Mouse (Mus musculus): ENCODE data around the gene Npm1. TPM values are rescaled to one million over a fixed set of nuclear protein-coding genes. Genes with fewer than 3 reads are reported as not detected.

Npm1 gene
- polyA plus RNA-seq, 1 experiment from 2014 or later = 704 TPM

DNA sequence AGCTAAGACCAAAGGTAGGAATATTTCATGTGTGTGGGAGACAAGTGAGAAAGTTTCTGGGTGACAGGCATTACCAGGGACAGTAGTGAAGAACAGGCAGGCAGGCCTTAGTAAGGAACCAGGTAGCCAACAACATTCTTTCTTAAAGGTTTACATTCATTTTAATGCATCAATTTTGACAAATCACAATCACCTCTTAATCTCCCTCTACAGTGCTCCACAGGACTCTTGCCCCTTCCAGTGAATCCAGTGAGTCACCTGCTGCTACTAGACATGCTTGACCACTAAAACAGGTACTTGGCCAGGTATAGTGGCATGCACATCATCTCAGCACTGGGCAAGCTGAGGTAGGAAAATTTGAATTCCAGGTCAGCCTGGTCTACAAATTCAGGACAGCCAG lies 12.6 kb downstream of the Npm1 start:
- Histone ChIP-seq H3K4me1 (ENCODE audit: control insufficient read depth, insufficient read depth, low read length) (peaks cover 19% of the 10 kb centered on the region; the same call in 1 of the 2 replicates), H3K4me3 (replicated peaks; ENCODE audit: low read length) (no peak overlapping the region), H3K27ac (ENCODE audit: low read length) (no peak overlapping the region), H3K9ac (ENCODE audit: low read length) (no peak overlapping the region), H3K4me2 (ENCODE audit: low read depth, low read length) (no peak overlapping the region), H3K36me3 (ENCODE audit: control insufficient read depth, insufficient read depth, low read length) (peaks cover 5% of the 10 kb centered on the region), H3K9me3 (replicated peaks; ENCODE audit: control insufficient read depth, low read length) (no peaks in the 10 kb centered on the region), H3K27me3 (ENCODE audit: control insufficient read depth, insufficient read depth, low read length) (peaks cover 9% of the 10 kb centered on the region; the same call in 1 of the 2 replicates)
- ATAC-seq (ENCODE audit: insufficient read depth, low FRiP score) = no peak

DNA sequence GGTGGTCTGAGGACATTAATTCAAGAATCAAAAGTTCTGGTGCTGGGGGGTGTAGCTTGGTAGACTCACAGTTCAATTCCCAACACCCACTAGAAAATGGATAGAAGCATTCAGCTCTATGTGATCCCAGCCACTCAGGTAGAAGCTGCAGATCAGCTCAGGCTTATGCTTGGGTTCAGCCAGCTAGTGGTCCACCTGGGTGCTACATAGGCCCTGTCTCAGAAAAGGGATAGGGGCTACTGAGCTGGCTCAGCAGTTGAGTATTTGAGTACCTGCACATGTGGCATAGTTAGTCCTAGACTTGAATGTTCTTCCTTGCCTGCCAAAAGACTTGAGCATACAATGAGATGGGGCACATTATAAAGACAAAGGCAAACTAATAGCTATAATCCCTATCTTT lies 13.6 kb downstream of the Npm1 start:
- peaks cover 20% of the 10 kb centered on the region; the same call in 1 of the 2 replicates for H3K4me1 ChIP-seq (ENCODE audit: control insufficient read depth, insufficient read depth, low read length)
- H3K27me3 ChIP-seq (ENCODE audit: control insufficient read depth, insufficient read depth, low read length) = peaks cover 18% of the 10 kb centered on the region; the same call in 1 of the 2 replicates
- H3K36me3 ChIP-seq (ENCODE audit: control insufficient read depth, insufficient read depth, low read length) = peaks cover 5% of the 10 kb centered on the region
- no peak overlapping the region for H3K4me3 ChIP-seq (replicated peaks; ENCODE audit: low read length)
- no peak overlapping the region for H3K27ac ChIP-seq (ENCODE audit: low read length)
- no peak for ATAC-seq (ENCODE audit: insufficient read depth, low FRiP score)
- no peak overlapping the region for H3K4me2 ChIP-seq (ENCODE audit: low read depth, low read length)
- no peak overlapping the region for H3K9ac ChIP-seq (ENCODE audit: low read length)
- no peaks in the 10 kb centered on the region for H3K9me3 ChIP-seq (replicated peaks; ENCODE audit: control insufficient read depth, low read length)

DNA sequence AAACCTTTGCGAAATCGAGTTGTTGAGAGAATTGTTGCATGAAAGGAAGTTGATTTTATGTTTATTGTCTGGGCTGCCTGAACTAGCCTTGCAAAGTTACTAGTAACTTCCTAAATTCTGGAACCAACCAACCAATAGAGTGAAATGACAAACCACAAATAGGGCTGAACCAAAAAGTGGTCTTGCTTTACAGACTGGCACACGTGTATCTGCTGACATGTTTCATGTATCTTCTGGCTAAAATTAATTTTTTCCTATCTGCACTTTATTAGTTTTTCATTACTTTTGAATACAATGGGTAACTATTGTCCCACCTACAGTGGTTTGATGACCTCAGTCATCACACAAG lies 13.9 kb downstream of the Npm1 start:
- no peak overlapping the region for H3K27ac ChIP-seq (ENCODE audit: low read length)
- H3K36me3 ChIP-seq (ENCODE audit: control insufficient read depth, insufficient read depth, low read length) = peaks cover 5% of the 10 kb centered on the region
- WGBS = 23% methylated on average over 3 of the region's 3 CpGs
- no peak overlapping the region for H3K9ac ChIP-seq (ENCODE audit: low read length)
- no peak for ATAC-seq (ENCODE audit: insufficient read depth, low FRiP score)
- peaks cover 21% of the 10 kb centered on the region; the same call in 1 of the 2 replicates for H3K27me3 ChIP-seq (ENCODE audit: control insufficient read depth, insufficient read depth, low read length)
- H3K9me3 ChIP-seq (replicated peaks; ENCODE audit: control insufficient read depth, low read length) = no peaks in the 10 kb centered on the region
- H3K4me1 ChIP-seq (ENCODE audit: control insufficient read depth, insufficient read depth, low read length) = peaks cover 20% of the 10 kb centered on the region; the same call in 1 of the 2 replicates
- H3K4me3 ChIP-seq (replicated peaks; ENCODE audit: low read length) = no peak overlapping the region
- H3K4me2 ChIP-seq (ENCODE audit: low read depth, low read length) = no peak overlapping the region

DNA sequence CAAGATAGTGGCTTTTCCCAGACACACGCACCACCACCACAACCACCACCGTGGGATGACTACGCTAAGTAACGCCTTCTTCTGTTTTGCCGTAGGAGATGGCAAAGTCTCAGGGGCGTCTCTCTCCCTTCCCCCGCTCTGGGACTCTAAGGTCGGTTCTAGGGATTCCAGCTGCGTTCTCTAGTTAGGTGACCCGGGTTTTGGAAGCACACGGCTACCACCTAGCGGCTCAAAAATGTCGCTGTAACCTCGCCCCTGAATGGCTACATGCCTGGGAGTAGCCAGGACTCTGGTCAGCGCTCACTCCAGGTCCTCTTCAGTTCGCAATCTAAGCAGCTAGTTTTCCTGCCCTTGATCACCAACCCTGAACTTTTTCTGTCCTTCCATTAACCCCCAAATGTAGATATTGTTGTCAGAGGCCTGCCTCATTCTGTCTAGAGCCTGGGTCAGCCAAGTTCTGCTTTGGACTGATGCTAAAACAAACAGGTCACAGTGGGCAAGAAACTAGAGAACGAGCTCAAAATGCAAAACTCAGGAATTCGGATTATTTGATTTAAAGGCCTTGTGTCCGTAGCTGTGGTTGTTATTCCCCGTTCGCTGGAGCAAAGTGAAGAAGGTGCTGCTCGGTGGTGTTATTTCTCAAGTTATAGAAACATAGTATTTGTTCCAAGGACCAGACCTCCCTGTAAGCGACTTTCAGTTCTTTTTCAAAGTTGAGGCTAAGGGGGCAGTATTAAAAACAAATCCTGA lies 14.5 kb downstream of the Npm1 start:
- Histone ChIP-seq H3K27ac (ENCODE audit: low read length) (peak overlapping the region; percentile 55; the same call in 1 of the 2 replicates), H3K9ac (ENCODE audit: low read length) (0 out of 2 replicates have a peak overlapping the region, but pooled peaks have one; percentile 42), H3K4me1 (ENCODE audit: control insufficient read depth, insufficient read depth, low read length) (peaks cover 20% of the 10 kb centered on the region; the same call in 1 of the 2 replicates), H3K4me2 (ENCODE audit: low read depth, low read length) (peak overlapping the region; percentile 97), H3K9me3 (replicated peaks; ENCODE audit: control insufficient read depth, low read length) (no peaks in the 10 kb centered on the region), H3K4me3 (replicated peaks; ENCODE audit: low read length) (peak overlapping the region; percentile 58), H3K36me3 (ENCODE audit: control insufficient read depth, insufficient read depth, low read length) (peaks cover 4% of the 10 kb centered on the region), H3K27me3 (ENCODE audit: control insufficient read depth, insufficient read depth, low read length) (peaks cover 23% of the 10 kb centered on the region; the same call in 1 of the 2 replicates)
- peak; percentile 76 for ATAC-seq (ENCODE audit: insufficient read depth, low FRiP score)
- 4% methylated on average over 23 of the region's 23 CpGs for WGBS

DNA sequence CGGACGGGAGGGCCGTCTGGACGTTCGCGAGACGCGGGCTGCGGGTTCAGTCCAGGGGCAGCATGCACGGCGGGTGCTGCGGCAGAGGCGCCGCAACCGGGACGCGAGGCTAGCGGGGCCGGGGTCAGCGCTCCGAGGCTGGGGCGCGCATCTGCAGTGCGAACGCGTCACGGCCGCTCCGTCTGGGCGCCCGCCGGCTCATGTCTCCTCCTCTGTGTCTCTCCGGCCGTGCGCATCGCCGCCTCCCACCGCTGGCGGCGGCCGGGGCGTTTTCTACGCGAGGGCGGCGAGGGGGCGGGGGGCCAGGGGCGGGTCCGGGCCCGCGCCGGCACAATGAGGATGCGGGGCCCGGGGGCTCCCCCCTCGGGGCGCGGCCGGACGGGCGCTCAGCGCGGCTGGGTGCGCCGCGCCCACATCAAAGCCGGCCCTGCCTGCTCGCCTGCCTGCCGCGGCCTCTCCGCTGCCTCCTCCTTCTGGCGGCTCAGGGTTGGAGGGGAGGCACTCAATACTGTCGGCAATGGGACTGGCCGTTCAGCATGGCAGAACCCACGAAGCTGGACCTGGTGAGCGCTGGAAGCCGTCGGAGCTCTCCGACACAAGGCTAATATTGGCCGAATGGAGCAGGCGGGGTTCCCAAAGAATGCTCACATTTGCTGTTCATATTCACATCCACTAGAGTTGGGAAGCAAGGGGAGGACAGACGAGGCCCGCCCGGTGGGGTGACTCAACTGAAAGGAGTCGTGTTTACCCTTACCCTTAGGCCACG lies 15.3 kb downstream of the Npm1 start:
- peaks cover 2% of the 10 kb centered on the region for H3K36me3 ChIP-seq (ENCODE audit: control insufficient read depth, insufficient read depth, low read length)
- peak overlapping the region; percentile 55; the same call in 1 of the 2 replicates for H3K27ac ChIP-seq (ENCODE audit: low read length)
- H3K27me3 ChIP-seq (ENCODE audit: control insufficient read depth, insufficient read depth, low read length) = peaks cover 23% of the 10 kb centered on the region; the same call in 1 of the 2 replicates
- peaks cover 20% of the 10 kb centered on the region; the same call in 1 of the 2 replicates for H3K4me1 ChIP-seq (ENCODE audit: control insufficient read depth, insufficient read depth, low read length)
- H3K4me2 ChIP-seq (ENCODE audit: low read depth, low read length) = peak overlapping the region; percentile 97
- H3K4me3 ChIP-seq (replicated peaks; ENCODE audit: low read length) = peak overlapping the region; percentile 58
- peak; percentile 42 for ATAC-seq (ENCODE audit: insufficient read depth, low FRiP score)
- H3K9me3 ChIP-seq (replicated peaks; ENCODE audit: control insufficient read depth, low read length) = no peaks in the 10 kb centered on the region
- under 1% methylated on average over 84 of the region's 85 CpGs for WGBS
- H3K9ac ChIP-seq (ENCODE audit: low read length) = peak overlapping the region; percentile 65

DNA sequence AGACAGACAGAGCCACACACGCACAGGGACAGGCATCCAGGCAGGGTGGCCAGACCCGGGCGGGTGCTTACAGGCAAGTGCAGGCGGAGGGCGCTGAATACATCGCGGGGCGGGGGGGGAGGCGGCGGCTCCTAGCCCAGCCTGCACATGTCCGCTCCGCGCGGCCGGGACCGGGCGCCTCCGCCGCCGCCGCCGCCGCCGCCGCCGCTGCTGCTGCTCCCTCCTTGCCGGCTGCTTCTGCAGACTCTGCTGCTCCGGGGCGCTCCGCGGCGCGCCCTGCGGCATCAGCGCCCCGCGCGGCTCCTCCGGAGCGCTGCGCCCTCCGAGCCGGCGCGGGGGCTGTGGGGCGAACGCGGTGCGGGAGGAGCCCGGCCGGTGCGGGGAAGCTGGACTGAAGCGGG lies 15.8 kb downstream of the Npm1 start, which contains the start of gene Fgf18:
TSS of gene Fgf18 (minus strand) at position 230 of the 401 bp plus-strand sequence.
- H3K4me1 ChIP-seq (ENCODE audit: control insufficient read depth, insufficient read depth, low read length) = peaks cover 20% of the 10 kb centered on the region; the same call in 1 of the 2 replicates
- H3K27ac ChIP-seq (ENCODE audit: low read length) = peak within 1 kb of the TSS; percentile 55; the same call in 1 of the 2 replicates
- H3K4me2 ChIP-seq (ENCODE audit: low read depth, low read length) = peak within 1 kb of the TSS; percentile 97
- peaks cover 2% of the 10 kb centered on the region for H3K36me3 ChIP-seq (ENCODE audit: control insufficient read depth, insufficient read depth, low read length)
- H3K4me3 ChIP-seq (replicated peaks; ENCODE audit: low read length) = peak within 1 kb of the TSS; percentile 58
- H3K9ac ChIP-seq (ENCODE audit: low read length) = peak within 1 kb of the TSS; percentile 65
- no peaks in the 10 kb centered on the region for H3K9me3 ChIP-seq (replicated peaks; ENCODE audit: control insufficient read depth, low read length)
- ATAC-seq (ENCODE audit: insufficient read depth, low FRiP score) = peak; percentile 30; the same call in 1 of the 2 replicates
- peaks cover 23% of the 10 kb centered on the region; the same call in 1 of the 2 replicates for H3K27me3 ChIP-seq (ENCODE audit: control insufficient read depth, insufficient read depth, low read length)
- under 1% methylated on average over 42 of the region's 53 CpGs for WGBS

DNA sequence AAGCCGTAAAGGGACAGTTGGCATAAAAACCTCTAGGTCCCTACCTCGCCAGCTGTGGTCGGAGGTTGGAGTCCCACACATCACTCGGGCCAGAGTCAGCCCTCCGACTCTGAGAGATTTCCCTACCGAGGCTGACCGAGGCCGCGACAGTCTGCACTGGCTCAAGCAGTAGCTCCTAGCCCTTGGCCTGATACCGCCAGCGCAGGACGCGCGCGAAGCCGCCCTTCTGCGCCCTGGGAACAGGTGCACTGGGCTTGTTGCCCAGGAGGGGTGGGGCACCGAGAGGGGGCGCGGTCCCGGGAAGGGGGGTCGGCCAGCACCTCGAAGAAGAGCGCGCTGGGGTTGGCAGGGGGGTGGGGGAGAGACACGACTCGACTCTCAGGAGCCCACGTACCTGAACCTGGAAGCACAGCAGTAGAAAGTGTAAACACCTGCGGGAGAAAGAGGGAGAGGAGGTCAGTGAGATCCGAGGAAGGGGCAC lies 16.3 kb downstream of the Npm1 start:
- peak; percentile 29; the same call in 1 of the 2 replicates for ATAC-seq (ENCODE audit: insufficient read depth, low FRiP score)
- 2% methylated on average over 30 of the region's 30 CpGs for WGBS

DNA sequence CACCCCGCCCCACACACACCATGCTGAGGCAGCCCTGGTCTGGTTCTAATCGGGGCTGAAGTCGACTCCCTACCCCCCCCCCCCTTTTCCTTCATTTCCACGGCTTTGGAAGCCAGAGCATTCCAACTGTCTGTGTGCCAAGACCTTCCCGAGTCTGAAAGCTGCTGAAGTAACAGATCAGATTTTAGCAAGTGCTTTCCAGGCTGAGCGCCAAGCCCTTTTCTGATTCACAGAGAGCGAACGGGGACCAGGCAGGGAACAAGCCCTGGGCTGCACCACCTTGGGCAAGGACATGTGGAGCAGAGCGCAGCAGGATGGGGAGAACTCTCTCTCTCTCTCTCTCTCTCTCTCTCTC lies 16.9 kb downstream of the Npm1 start:
- Histone ChIP-seq H3K27ac (ENCODE audit: low read length) (no peak overlapping the region), H3K9me3 (replicated peaks; ENCODE audit: control insufficient read depth, low read length) (no peaks in the 10 kb centered on the region), H3K27me3 (ENCODE audit: control insufficient read depth, insufficient read depth, low read length) (peaks cover 23% of the 10 kb centered on the region; the same call in 1 of the 2 replicates), H3K4me1 (ENCODE audit: control insufficient read depth, insufficient read depth, low read length) (peaks cover 20% of the 10 kb centered on the region; the same call in 1 of the 2 replicates), H3K36me3 (ENCODE audit: control insufficient read depth, insufficient read depth, low read length) (peaks cover 2% of the 10 kb centered on the region; the same call in 1 of the 2 replicates), H3K4me2 (ENCODE audit: low read depth, low read length) (peak overlapping the region; percentile 97), H3K4me3 (replicated peaks; ENCODE audit: low read length) (peak overlapping the region; percentile 58; the same call in 1 of the 2 replicates), H3K9ac (ENCODE audit: low read length) (no peak overlapping the region)
- ATAC-seq (ENCODE audit: insufficient read depth, low FRiP score) = peak; percentile 55; the same call in 1 of the 2 replicates
- 5% methylated on average over 9 of the region's 9 CpGs for WGBS

More for the DNA sequence above, 16.3 kb downstream of the Npm1 start:
- peak overlapping the region; percentile 97 for H3K4me2 ChIP-seq (ENCODE audit: low read depth, low read length)
- H3K27ac ChIP-seq (ENCODE audit: low read length) = 0 out of 2 replicates have a peak overlapping the region, but pooled peaks have one; percentile 18
- peak overlapping the region; percentile 58 for H3K4me3 ChIP-seq (replicated peaks; ENCODE audit: low read length)
- peaks cover 2% of the 10 kb centered on the region for H3K36me3 ChIP-seq (ENCODE audit: control insufficient read depth, insufficient read depth, low read length)
- peaks cover 20% of the 10 kb centered on the region; the same call in 1 of the 2 replicates for H3K4me1 ChIP-seq (ENCODE audit: control insufficient read depth, insufficient read depth, low read length)
- peaks cover 23% of the 10 kb centered on the region; the same call in 1 of the 2 replicates for H3K27me3 ChIP-seq (ENCODE audit: control insufficient read depth, insufficient read depth, low read length)
- H3K9me3 ChIP-seq (replicated peaks; ENCODE audit: control insufficient read depth, low read length) = no peaks in the 10 kb centered on the region
- peak overlapping the region; percentile 65 for H3K9ac ChIP-seq (ENCODE audit: low read length)
